In the genomic region with DNA sequence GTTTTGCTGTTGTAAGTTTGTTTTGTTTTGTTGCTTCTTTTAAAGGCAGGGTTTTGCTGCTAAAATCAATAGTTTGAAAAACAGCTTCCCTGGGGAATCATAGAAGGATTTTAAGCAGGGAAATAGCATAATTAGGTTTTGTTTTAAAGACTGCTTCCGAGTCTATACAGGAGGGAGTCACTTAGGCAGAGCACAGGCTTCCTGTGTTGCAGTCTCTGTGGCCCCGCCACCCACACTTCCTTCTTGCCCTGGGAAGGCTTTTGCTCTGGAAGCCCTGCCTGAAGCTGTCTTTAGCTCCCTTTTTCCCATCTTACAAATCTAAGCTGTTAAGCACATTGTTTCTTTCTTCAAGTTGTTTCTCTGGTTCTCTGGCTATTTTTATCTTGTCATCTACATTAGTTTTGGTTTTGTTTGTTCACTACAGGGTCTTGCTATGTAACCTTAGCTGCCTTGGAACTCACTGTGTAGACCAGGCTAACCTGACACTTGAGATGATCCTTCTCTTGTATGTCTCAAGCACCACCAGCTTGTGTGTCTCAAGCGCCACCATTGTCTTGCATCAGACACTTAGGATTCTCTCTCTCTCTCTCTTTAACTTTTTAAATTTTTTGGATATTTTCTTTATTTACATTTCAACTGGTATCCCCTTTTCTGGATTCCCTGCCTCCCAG, we compare ENCODE assay signal across 1 mouse cellular context.
TF ChIP-seq lines count a peak whose summit lies in the region.

No protein-coding gene starts in this region.

TF ChIP-seq in CH12.LX, 34 proteins besides CTCF, POLR2A, EP300 and RAD21:
- TF ChIP-seq MAFK (IDR thresholded peaks at IDR 0.05; ENCODE audit: insufficient replicate concordance, low read length) (no peak), ELF1 (IDR thresholded peaks at IDR 0.05; ENCODE audit: low read depth, low read length) (peak; percentile 74), E2F4 (IDR thresholded peaks at IDR 0.05; ENCODE audit: insufficient replicate concordance, low read depth, low read length) (no peak), HCFC1 (IDR thresholded peaks at IDR 0.05; ENCODE audit: low read depth, low read length) (peak; percentile 64), JUND (conservative IDR thresholded peaks at IDR 0.05; ENCODE audit: low read depth, low read length) (no peak)
